Mouse (Mus musculus) stomach, embryonic 15.5 days (tissue): ENCODE data around the gene Smad9. TPM values are rescaled to one million over a fixed set of nuclear protein-coding genes. Genes with fewer than 3 reads are reported as not detected.

Experiments used
- ATAC-seq: fragments of 200-750 bp; cut with Nextera tagmentation; 2 replicates; pipeline ENCODE4 v1.8.0; 2017; ENCODE audit warnings: low read depth, moderate number of reproducible peaks, moderate TSS enrichment; ENCODE audit not compliant: insufficient read depth, low FRiP score
- H3K27ac ChIP-seq: fragments of 300-500 bp; sonication (generic); 2 replicates; pipeline ENCODE4 v1.5.1; 2015; ENCODE audit warnings: mild to moderate bottlenecking, inconsistent platforms
- H3K27me3 ChIP-seq: fragments of 300-500 bp; sonication (generic); replicated peaks from 2 replicates; pipeline ENCODE4 v1.6.1; 2015; ENCODE audit warnings: inconsistent platforms
- H3K36me3 ChIP-seq: fragments of 300-500 bp; sonication (generic); 2 replicates; pipeline ENCODE4 v1.6.1; 2015; ENCODE audit warnings: inconsistent platforms
- H3K4me1 ChIP-seq: fragments of 300-500 bp; sonication (generic); 2 replicates; pipeline ENCODE4 v1.6.1; 2015; ENCODE audit warnings: inconsistent platforms
- H3K4me2 ChIP-seq: fragments of 300-500 bp; sonication (generic); 2 replicates; pipeline ENCODE4 v1.6.1; 2015; ENCODE audit warnings: mild to moderate bottlenecking, inconsistent platforms
- H3K4me3 ChIP-seq: fragments of 300-500 bp; sonication (generic); replicated peaks from 2 replicates; pipeline ENCODE4 v1.5.1; 2015; ENCODE audit warnings: inconsistent platforms
- H3K9ac ChIP-seq: fragments of 300-500 bp; sonication (generic); 2 replicates; pipeline ENCODE4 v1.6.1; 2015; ENCODE audit warnings: inconsistent platforms
- H3K9me3 ChIP-seq: fragments of 300-500 bp; sonication (generic); 2 replicates; pipeline ENCODE4 v1.6.1; 2016; ENCODE audit warnings: inconsistent platforms
- WGBS: fragments of 180-500 bp; shearing (Covaris S2); methylation state at CpG from one replicate; pipeline ENCODE4 v1.1.7; 2015; 5-methylcytosine and 5-hydroxymethylcytosine counted together
- polyA plus RNA-seq: library from polyadenylated mRNA; unstranded; fragments of >200 nt; fragmentation: Nextera tagmentation; extraction: Ambion mirVana; gene quantifications from 2 replicates; pipeline ENCODE4 v1.2.1, GENCODE M21; 2015

The Smad9 gene
- polyA plus RNA-seq, 1 experiment from 2014 or later: 1.2 TPM

DNA sequence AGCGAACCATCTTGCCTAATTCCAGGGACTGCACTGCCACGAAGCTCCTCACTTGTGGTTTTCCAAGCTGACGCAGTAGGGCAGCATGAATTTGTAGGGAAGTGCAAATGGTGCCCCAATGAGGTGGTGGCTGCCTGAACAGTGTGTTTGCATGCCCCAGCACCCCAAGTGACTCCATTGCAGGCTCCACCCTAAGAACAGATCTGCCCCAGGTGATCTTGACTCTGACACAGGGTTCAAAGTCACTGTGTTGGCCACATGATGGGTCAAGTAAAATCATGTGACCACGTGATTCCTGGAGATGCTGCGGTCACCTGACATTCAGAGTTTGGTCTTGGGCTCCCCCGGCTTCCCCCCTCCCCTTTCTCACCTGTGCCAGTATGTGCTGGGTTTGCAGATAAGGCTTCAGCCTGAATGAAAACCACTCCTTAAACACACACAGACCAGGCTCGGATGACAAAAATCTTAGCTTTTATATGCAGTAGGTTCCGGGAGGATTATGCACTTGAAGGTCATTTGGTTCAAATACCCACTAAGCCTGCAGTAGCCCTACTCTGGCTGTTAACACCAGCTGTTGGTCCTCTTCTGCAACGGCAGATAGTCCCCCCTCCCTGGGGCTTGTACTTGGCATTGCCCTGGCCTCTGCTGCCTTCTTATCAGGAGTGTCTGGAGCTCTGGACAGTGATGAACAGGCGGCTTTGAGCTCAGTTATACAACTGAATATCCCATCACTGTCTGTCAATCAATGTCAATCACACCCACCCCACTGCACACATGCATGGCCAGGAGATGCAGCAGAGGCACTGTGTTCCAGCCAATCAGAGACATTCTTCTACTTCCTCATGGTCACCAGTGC lies 36.7 kb downstream of the Smad9 start:
- H3K27me3 ChIP-seq: no peaks in the 10 kb centered on the region
- H3K9me3 ChIP-seq: no peaks in the 10 kb centered on the region
- WGBS: 57% methylated on average over 10 of the region's 10 CpGs
- H3K27ac ChIP-seq: 0 out of 2 replicates have a peak overlapping the region, but pooled peaks have one; percentile 26
- no peaks in the 10 kb centered on the region for H3K4me1 ChIP-seq
- H3K4me3 ChIP-seq: no peak overlapping the region
- peak; percentile 83 for ATAC-seq
- 0 out of 2 replicates have a peak, but pooled peaks cover 3% of the 10 kb centered on the region for H3K36me3 ChIP-seq
- H3K4me2 ChIP-seq: no peak overlapping the region
- no peak overlapping the region for H3K9ac ChIP-seq

DNA sequence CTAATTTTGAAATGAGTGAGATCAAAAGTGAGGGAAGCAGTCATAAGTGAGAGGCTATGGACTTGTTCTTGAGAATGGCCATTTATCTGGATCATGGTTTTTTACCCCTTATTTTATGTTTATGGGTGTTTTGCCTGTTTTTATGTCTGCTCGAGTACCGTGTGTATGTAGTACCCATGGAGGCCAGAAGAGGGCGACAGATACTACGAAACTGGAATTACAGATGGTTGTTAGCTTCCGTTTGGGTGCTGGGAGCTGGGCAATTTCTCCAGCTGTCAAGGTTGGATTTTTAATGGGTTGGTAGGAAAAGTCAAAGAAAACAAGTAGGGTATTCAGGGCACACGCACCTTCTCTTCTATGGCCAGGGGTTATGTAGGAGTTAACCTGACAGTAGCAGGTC lies 38.4 kb downstream of the Smad9 start:
- Histone ChIP-seq H3K27me3 (no peaks in the 10 kb centered on the region), H3K36me3 (0 out of 2 replicates have a peak, but pooled peaks cover 3% of the 10 kb centered on the region), H3K9ac (no peak overlapping the region), H3K4me3 (no peak overlapping the region), H3K9me3 (no peaks in the 10 kb centered on the region), H3K4me1 (no peaks in the 10 kb centered on the region), H3K4me2 (no peak overlapping the region), H3K27ac (no peak overlapping the region)
- WGBS: 86% methylated on average over 6 of the region's 6 CpGs
- no peak for ATAC-seq

DNA sequence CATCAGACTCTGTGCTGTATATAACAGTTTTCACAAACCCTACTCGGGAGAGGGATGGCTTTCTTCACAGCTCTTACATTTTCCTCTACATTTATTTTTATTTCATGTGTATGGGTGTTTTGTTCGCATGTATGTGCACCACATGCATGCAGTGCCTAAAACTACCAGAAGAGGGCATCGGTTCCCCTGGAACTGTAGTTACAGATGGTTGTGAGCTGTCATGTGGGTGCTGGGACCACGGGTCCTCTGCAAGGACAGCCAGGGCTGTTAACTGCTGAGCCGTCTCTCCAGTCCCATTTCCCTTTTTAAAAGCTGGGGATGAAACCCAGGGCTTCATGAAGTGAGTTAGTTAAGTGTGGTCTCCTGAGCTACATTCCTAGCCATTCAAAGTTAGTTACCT lies 40.0 kb downstream of the Smad9 start:
- Histone ChIP-seq H3K36me3 (0 out of 2 replicates have a peak, but pooled peaks cover 2% of the 10 kb centered on the region), H3K27me3 (no peaks in the 10 kb centered on the region), H3K4me3 (no peak overlapping the region), H3K9me3 (no peaks in the 10 kb centered on the region), H3K4me2 (no peak overlapping the region), H3K27ac (no peak overlapping the region), H3K9ac (no peak overlapping the region), H3K4me1 (no peaks in the 10 kb centered on the region)
- WGBS: 91% methylated on average over 5 of the region's 5 CpGs
- ATAC-seq: no peak

DNA sequence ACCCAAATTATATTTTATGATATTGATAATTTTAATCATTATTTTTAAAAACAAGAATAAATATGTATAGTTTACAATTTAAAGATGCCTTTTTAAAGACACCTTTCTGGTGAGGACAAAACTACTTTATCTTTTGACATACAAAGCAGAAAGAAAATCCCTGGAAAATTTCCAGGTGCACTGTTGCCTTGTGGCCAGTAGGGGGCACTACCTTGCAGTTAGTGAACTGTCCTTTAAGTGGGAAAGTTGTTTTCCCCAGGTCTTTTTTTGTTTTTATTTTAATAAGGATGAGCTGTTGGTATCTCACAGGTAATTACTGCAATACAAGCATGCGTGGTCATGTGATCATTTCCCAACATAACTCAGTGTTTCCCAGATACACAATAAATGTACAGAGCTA lies 40.4 kb downstream of the Smad9 start:
- no peaks in the 10 kb centered on the region for H3K27me3 ChIP-seq
- no peak overlapping the region for H3K4me2 ChIP-seq
- H3K4me3 ChIP-seq: no peak overlapping the region
- no peaks in the 10 kb centered on the region for H3K9me3 ChIP-seq
- H3K9ac ChIP-seq: no peak overlapping the region
- no peaks in the 10 kb centered on the region for H3K4me1 ChIP-seq
- 95% methylated on average over 1 of the region's 1 CpGs for WGBS
- H3K27ac ChIP-seq: no peak overlapping the region
- H3K36me3 ChIP-seq: no peaks in the 10 kb centered on the region
- ATAC-seq: no peak

DNA sequence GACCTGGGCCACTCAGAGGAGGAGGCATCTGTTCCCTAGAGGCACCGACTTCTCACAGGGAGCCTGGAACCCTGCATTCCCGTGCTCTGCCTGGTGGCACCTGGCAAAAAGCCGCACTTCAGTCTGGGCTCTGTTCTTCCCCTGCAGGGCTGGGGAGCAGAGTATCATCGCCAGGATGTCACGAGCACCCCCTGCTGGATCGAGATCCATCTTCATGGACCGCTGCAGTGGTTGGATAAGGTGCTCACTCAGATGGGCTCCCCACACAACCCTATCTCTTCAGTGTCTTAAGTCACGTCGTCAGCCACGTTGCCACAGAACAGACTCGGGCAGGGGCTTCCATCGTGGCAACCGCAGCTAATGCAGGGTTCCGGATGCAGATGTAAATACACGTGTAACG lies 41.8 kb downstream of the Smad9 start:
- Histone ChIP-seq H3K4me1 (no peaks in the 10 kb centered on the region), H3K9ac (no peak overlapping the region), H3K4me3 (no peak overlapping the region), H3K4me2 (0 out of 2 replicates have a peak overlapping the region, but pooled peaks have one; percentile 5), H3K27ac (no peak overlapping the region), H3K27me3 (no peaks in the 10 kb centered on the region), H3K9me3 (no peaks in the 10 kb centered on the region), H3K36me3 (no peaks in the 10 kb centered on the region)
- 27% methylated on average over 16 of the region's 16 CpGs for WGBS
- peak; percentile 77; the same call in 1 of the 2 replicates for ATAC-seq

DNA sequence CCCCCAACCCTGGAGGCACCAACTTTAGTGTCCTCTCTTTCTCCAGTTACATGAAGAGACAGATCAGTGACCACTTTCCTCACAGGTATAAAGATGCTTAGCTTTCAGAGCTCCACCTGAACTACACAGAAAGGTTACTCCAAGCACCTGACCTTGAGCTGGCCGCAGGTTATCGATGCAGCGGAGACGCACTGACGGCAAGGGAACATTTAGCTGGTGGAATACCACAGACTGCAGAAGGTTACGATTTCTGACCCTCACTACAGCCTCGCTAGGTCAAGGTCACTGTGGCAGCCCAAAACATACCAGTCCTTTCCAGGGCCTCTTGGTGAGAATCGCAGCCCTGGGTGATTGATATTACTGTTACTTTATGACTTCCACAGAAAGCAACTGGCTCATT lies 48.3 kb downstream of the Smad9 start:
- no peak for ATAC-seq
- H3K27me3 ChIP-seq: no peaks in the 10 kb centered on the region
- no peaks in the 10 kb centered on the region for H3K9me3 ChIP-seq
- H3K4me1 ChIP-seq: peaks cover 11% of the 10 kb centered on the region
- H3K27ac ChIP-seq: no peak overlapping the region
- 0 out of 2 replicates have a peak, but pooled peaks cover 3% of the 10 kb centered on the region for H3K36me3 ChIP-seq
- 90% methylated on average over 8 of the region's 8 CpGs for WGBS
- H3K9ac ChIP-seq: no peak overlapping the region
- H3K4me2 ChIP-seq: no peak overlapping the region
- H3K4me3 ChIP-seq: no peak overlapping the region

DNA sequence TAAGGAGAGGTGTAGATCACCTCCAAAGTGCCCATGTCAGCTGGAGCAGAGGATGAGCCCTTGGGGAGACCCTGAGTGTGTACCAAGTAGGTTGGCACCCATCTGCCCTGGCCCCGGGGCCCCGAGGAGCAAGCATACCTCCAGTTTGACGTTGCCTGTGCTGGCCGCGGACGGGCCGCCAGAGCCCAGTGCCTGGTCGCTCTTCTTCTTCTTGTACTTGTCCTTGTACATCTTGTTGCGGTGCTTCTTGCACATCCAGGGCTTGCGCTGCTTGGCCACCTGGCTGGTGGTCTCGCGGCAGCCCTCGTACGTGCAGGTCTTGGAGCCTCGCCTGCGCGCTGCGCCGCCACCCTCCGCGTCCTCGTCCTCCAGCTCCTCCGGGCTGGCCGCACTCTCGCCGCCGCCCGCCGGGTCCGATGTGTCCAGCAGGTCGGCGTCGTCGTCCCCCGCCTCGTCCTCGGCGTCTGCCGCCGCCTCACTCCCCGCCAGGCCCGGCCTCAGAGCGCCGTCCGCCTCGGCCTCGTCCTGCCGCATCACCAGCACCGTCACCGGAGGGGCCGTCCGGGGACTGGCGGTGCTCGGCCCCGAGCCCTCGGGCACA lies 51.8 kb downstream of the Smad9 start:
- 0 out of 2 replicates have a peak, but pooled peaks cover 3% of the 10 kb centered on the region for H3K36me3 ChIP-seq
- peak overlapping the region; percentile 82 for H3K9ac ChIP-seq
- H3K9me3 ChIP-seq: no peaks in the 10 kb centered on the region
- peak overlapping the region; percentile 77 for H3K4me2 ChIP-seq
- H3K27me3 ChIP-seq: no peaks in the 10 kb centered on the region
- ATAC-seq: peak; percentile 73
- WGBS: 0% methylated on average over 56 of the region's 56 CpGs
- peaks cover 11% of the 10 kb centered on the region for H3K4me1 ChIP-seq
- peak overlapping the region; percentile 91 for H3K27ac ChIP-seq
- H3K4me3 ChIP-seq: peak overlapping the region; percentile 71

DNA sequence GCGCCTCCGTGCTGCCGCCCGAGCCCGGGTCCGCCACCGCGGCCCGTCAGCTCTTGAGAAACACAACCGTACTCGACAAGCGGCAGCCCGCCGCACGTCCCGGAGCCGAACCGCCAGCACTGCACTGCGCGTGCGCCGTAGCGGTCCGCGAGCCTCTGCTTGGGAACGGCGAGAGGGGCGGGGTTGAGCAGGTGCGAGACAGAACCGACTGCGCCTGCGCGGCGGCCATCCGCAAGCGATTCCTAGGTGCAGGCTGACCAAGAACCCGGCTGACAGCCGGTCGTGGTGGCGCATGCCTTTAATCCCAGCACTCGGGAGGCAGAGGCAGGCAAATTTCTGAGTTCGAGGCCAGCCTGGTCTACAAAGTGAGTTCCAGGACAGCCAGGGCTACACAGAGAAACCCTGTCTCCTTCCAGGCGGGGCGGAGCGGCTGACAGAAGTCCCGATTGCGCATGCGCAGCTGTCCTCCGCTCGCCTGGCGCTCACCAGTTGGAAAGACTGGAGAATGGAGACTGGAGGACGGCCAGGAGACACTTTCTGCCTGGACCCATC lies 52.4 kb downstream of the Smad9 start, which contains the start of gene Rfxap:
Gene Rfxap (minus strand): TSS at position 126 of the 552 bp plus-strand sequence.
- under 1% methylated on average over 52 of the region's 52 CpGs for WGBS
- Histone ChIP-seq H3K9me3 (no peaks in the 10 kb centered on the region), H3K27me3 (no peaks in the 10 kb centered on the region), H3K27ac (peak within 1 kb of the TSS; percentile 91), H3K4me1 (peaks cover 11% of the 10 kb centered on the region), H3K4me3 (peak within 1 kb of the TSS; percentile 71), H3K4me2 (peak within 1 kb of the TSS; percentile 77), H3K9ac (peak within 1 kb of the TSS; percentile 82), H3K36me3 (0 out of 2 replicates have a peak, but pooled peaks cover 3% of the 10 kb centered on the region)
- peak; percentile 94 for ATAC-seq

DNA sequence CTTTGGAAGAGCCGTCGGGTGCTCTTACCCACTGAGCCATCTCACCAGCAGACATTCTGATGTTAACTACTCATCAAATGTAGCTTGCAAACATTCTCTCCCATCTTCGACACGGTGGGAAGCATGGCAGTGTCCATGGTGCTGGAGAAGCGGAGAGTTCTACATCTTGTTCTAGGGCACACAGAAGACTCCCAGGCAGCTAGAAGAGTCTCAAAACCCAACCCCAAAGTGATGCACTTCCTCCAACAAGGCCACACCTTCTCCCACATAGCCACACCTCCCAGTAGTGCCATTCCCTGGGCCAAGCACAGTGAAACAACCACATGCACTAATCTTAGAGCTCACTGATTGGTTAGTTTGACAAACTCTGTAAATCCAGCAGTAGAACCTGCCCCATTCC lies 53.7 kb downstream of the Smad9 start:
- no peak overlapping the region for H3K4me3 ChIP-seq
- ATAC-seq: no peak
- WGBS: 45% methylated on average over 5 of the region's 5 CpGs

DNA sequence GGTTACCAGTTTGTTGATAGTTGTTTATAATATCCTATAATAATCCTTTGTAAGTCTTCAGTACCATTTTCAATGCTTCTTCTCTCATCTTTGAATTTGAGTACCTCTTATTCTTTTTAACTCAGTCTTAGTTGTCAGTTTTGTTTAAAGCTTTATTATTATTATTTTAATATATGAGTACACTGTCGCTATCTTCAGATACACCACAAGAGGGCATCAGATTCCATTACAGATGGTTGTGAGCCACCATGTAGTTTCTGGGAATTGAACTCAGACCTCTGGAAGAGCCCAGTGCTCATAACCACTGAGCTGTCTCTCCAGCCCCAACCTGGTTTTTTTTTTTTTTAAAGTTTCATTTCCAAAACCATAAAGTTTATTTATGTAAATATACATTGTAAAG lies 56.2 kb downstream of the Smad9 start:
- Histone ChIP-seq H3K9ac (no peak overlapping the region), H3K4me3 (no peak overlapping the region), H3K27me3 (no peaks in the 10 kb centered on the region), H3K4me1 (0 out of 2 replicates have a peak, but pooled peaks cover 4% of the 10 kb centered on the region), H3K36me3 (no peaks in the 10 kb centered on the region), H3K9me3 (no peaks in the 10 kb centered on the region), H3K27ac (no peak overlapping the region), H3K4me2 (no peak overlapping the region)
- ATAC-seq: no peak
- WGBS: 52% methylated on average over 1 of the region's 1 CpGs

More for the DNA sequence above, 53.7 kb downstream of the Smad9 start:
- H3K9me3 ChIP-seq: no peaks in the 10 kb centered on the region
- H3K27me3 ChIP-seq: no peaks in the 10 kb centered on the region
- peaks cover 11% of the 10 kb centered on the region for H3K4me1 ChIP-seq
- no peak overlapping the region for H3K27ac ChIP-seq
- H3K36me3 ChIP-seq: no peaks in the 10 kb centered on the region
- no peak overlapping the region for H3K9ac ChIP-seq
- H3K4me2 ChIP-seq: no peak overlapping the region

DNA sequence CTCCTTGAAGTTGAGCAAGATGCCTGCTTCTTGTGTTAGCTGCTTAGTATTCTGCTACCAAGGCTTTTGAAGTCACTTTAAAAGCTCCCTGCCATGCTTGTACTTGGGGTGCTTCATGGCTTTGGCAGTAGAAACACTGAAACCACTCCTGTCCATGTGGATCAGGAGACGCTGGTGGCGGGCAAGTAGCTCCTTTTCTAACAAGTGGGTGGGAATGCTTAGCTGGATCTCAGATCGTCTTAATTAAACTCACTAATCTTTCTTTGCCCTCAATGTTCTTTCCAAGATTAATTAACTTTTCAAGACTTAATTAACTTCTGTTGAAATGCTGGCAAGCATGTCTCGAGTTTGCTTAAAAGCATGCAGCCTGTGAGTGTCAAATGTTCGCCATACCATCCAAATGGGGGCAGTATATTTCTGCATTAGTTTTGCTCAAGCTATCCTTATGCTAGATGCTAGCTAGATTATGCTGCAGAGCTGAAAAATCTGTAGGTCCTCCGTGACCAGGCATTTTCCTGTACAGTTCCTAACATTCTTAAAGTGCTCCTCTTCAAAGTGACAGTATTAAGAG lies 58.1 kb downstream of the Smad9 start:
- no peak for ATAC-seq
- no peak overlapping the region for H3K4me3 ChIP-seq
- no peaks in the 10 kb centered on the region for H3K4me1 ChIP-seq
- H3K9ac ChIP-seq: no peak overlapping the region
- 70% methylated on average over 6 of the region's 6 CpGs for WGBS
- H3K9me3 ChIP-seq: no peaks in the 10 kb centered on the region
- H3K4me2 ChIP-seq: no peak overlapping the region
- no peaks in the 10 kb centered on the region for H3K27me3 ChIP-seq
- H3K27ac ChIP-seq: no peak overlapping the region
- no peaks in the 10 kb centered on the region for H3K36me3 ChIP-seq
